Mouse (Mus musculus) heart, embryonic 15.5 days (tissue): ENCODE data around the gene Slc22a7. TPM values are rescaled to one million over a fixed set of nuclear protein-coding genes. Genes with fewer than 3 reads are reported as not detected.

Source experiments
- polyA plus RNA-seq: library from polyadenylated mRNA; unstranded; fragments of >200 nt; fragmentation: Nextera tagmentation; extraction: Ambion mirVana; gene quantifications from 2 replicates; pipeline ENCODE4 v1.2.1, GENCODE M21; 2015

Slc22a7 gene
- polyA plus RNA-seq, 1 experiment from 2014 or later = 0.25 TPM

Other genes starting within 250 kb of the Slc22a7 start
- gene Polh, start 235.8 kb downstream of the Slc22a7 start, polyA plus RNA-seq = 11.7 and 12.7 TPM in 2 replicates
- 15.1 and 22.0 TPM in 2 replicates for gene Xpo5, start 235.7 kb downstream of the Slc22a7 start, polyA plus RNA-seq
- gene Polr1c, start 190.4 kb downstream of the Slc22a7 start, polyA plus RNA-seq = 36.3 and 51.0 TPM in 2 replicates
- 72.1 and 97.8 TPM in 2 replicates for gene Yipf3, start 190.4 kb downstream of the Slc22a7 start, polyA plus RNA-seq
- gene Lrrc73, start 184.9 kb downstream of the Slc22a7 start, polyA plus RNA-seq = 0.47 and 0.94 TPM in 2 replicates
- gene Tjap1, start 155.4 kb downstream of the Slc22a7 start, polyA plus RNA-seq = 39.5 and 44.9 TPM in 2 replicates
- gene Dlk2, start 141.0 kb downstream of the Slc22a7 start, polyA plus RNA-seq = 0.49 and 1.7 TPM in 2 replicates
- 4.3 and 4.6 TPM in 2 replicates for gene Abcc10, start 110.1 kb downstream of the Slc22a7 start, polyA plus RNA-seq
- gene Zfp318, start 54.7 kb downstream of the Slc22a7 start, polyA plus RNA-seq = 6.4 and 6.5 TPM in 2 replicates
- gene Crip3, start 9.5 kb downstream of the Slc22a7 start, polyA plus RNA-seq = 3.5 and 28.8 TPM in 2 replicates
- gene Ttbk1, start 49.2 kb upstream of the Slc22a7 start, polyA plus RNA-seq = 0.05 and 0.29 TPM in 2 replicates
- 23.1 and 27.6 TPM in 2 replicates for gene Dnph1, start 58.3 kb upstream of the Slc22a7 start, polyA plus RNA-seq
- 4.6 and 5.5 TPM in 2 replicates for gene Cul9, start 107.9 kb upstream of the Slc22a7 start, polyA plus RNA-seq
- gene Srf, start 117.7 kb upstream of the Slc22a7 start, polyA plus RNA-seq = 8.7 and 14.6 TPM in 2 replicates
- 34.1 and 49.5 TPM in 2 replicates for gene Ptk7, start 191.0 kb upstream of the Slc22a7 start, polyA plus RNA-seq
- 20.2 and 24.2 TPM in 2 replicates for gene Klc4, start 207.6 kb upstream of the Slc22a7 start, polyA plus RNA-seq
- 94.3 and 102 TPM in 2 replicates for gene Mrpl2, start 207.8 kb upstream of the Slc22a7 start, polyA plus RNA-seq
- 32.8 and 44.9 TPM in 2 replicates for gene Cul7, start 211.9 kb upstream of the Slc22a7 start, polyA plus RNA-seq
- gene Rrp36, start 235.9 kb upstream of the Slc22a7 start, polyA plus RNA-seq = 33.2 and 39.7 TPM in 2 replicates
- 105 and 113 TPM in 2 replicates for gene Mea1, start 240.3 kb upstream of the Slc22a7 start, polyA plus RNA-seq
- gene Klhdc3, start 242.5 kb upstream of the Slc22a7 start, polyA plus RNA-seq = 153 and 163 TPM in 2 replicates